Mouse (Mus musculus) midbrain, postnatal 0 days (tissue): ENCODE results near the gene Zc3h12b. TPM values are rescaled to one million over a fixed set of nuclear protein-coding genes. Genes with fewer than 3 reads are reported as not detected.

Experiments used
- ATAC-seq: fragments of 200-750 bp; cut with Nextera tagmentation; 2 replicates; pipeline ENCODE4 v1.8.0; 2017; ENCODE audit warnings: moderate number of reproducible peaks, mild to moderate bottlenecking, moderate TSS enrichment, moderate library complexity; ENCODE audit not compliant: low FRiP score
- DNase-seq: peaks from one replicate; pipeline ENCODE4 v3.0.0-alpha.2; 2015; ENCODE audit warnings: low spot score
- H3K27ac ChIP-seq: fragments of 300-500 bp; sonication (generic); 2 replicates; pipeline ENCODE4 v1.5.1; 2014; ENCODE audit warnings: low read depth, mild to moderate bottlenecking, low read length, mixed read lengths
- H3K27me3 ChIP-seq: fragments of 300-500 bp; sonication (generic); 2 replicates; pipeline ENCODE4 v1.6.1; 2014; ENCODE audit warnings: low read length, control low read depth, mixed read lengths; ENCODE audit not compliant: insufficient read depth
- H3K36me3 ChIP-seq: fragments of 300-500 bp; sonication (generic); 2 replicates; pipeline ENCODE4 v1.6.1; 2014; ENCODE audit warnings: low read length, control low read depth, mixed read lengths; ENCODE audit not compliant: insufficient read depth
- H3K4me1 ChIP-seq: fragments of 300-500 bp; sonication (generic); 2 replicates; pipeline ENCODE4 v1.6.1; 2014; ENCODE audit warnings: mild to moderate bottlenecking, control low read depth, antibody characterized with exemption, low read length, mixed read lengths; ENCODE audit not compliant: insufficient read depth
- H3K4me2 ChIP-seq: fragments of 300-500 bp; sonication (generic); 2 replicates; pipeline ENCODE4 v1.6.1; 2014; ENCODE audit warnings: low read depth, mild to moderate bottlenecking, low read length, mixed read lengths; ENCODE audit not compliant: poor library complexity, severe bottlenecking
- H3K4me3 ChIP-seq: fragments of 300-500 bp; sonication (generic); 2 replicates; pipeline ENCODE4 v1.5.1; 2014; ENCODE audit warnings: low read depth, mild to moderate bottlenecking, low read length, moderate library complexity
- H3K9ac ChIP-seq: fragments of 300-500 bp; sonication (generic); replicated peaks from 2 replicates; pipeline ENCODE4 v1.6.1; 2014; ENCODE audit warnings: mild to moderate bottlenecking, low read length, moderate library complexity, mixed read lengths; ENCODE audit not compliant: poor library complexity, severe bottlenecking
- H3K9me3 ChIP-seq: fragments of 300-500 bp; sonication (generic); 2 replicates; pipeline ENCODE4 v1.6.1; 2016; ENCODE audit warnings: low read length, control low read depth
- CTCF ChIP-seq: IDR thresholded peaks from 2 replicates; pipeline ENCODE4 v1.5.1; 2016; ENCODE audit warnings: antibody characterized with exemption, mild to moderate bottlenecking
- whole genome bisulfite sequencing: fragments of 180-500 bp; shearing (Covaris S2); extraction: QIAGEN DNeasy Blood & Tissue Kit; methylation state at CpG from one replicate; pipeline ENCODE4 v1.1.7; 2014; 5-methylcytosine and 5-hydroxymethylcytosine counted together
- polyA plus RNA-seq: library from polyadenylated mRNA; unstranded; fragments of >200 nt; fragmentation: Nextera tagmentation; extraction: Ambion mirVana; gene quantifications from 2 replicates; pipeline ENCODE4 v1.2.1, GENCODE M21; 2015
- total RNA-seq: library from RNA; depleted of rRNA; stranded (reverse); fragments of >200 nt; gene quantifications from 2 replicates; pipeline ENCODE4 v1.2.3, GENCODE M21; 2014

The Zc3h12b gene
- total and polyA plus RNA-seq, 2 experiments from 2014 or later: 4.0 to 12.7 TPM

DNA sequence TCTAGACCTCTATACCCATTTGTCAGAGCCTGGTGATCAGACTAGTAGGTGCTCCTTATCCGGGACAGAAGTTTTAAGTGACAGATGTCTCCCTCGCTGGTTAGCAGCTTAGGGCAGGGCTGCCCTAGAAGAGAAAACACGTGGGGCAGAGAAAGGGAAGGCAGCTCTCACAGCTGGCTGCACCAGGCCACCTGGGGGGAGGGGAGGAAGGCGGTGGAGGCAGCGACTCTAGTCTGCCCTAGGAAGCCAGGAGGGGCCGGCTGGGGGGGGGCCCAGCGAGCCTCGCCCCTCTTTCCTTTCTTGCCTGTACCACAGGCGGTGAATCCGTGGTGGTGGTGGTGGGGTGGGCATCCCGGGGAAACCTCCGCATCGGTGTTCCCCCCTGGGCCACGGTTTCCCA, 141.3 kb downstream of the Zc3h12b start:
- ATAC-seq (no peak), DNase-seq (no peak)
- H3K36me3 ChIP-seq: no peaks in the 10 kb centered on the region
- no peaks in the 10 kb centered on the region for H3K9me3 ChIP-seq
- H3K27me3 ChIP-seq: no peaks in the 10 kb centered on the region
- H3K4me2 ChIP-seq: no peak overlapping the region
- no peak overlapping the region for H3K27ac ChIP-seq
- H3K9ac ChIP-seq: no peak overlapping the region
- no peak overlapping the region for H3K4me3 ChIP-seq
- no peak for TF ChIP-seq CTCF
- H3K4me1 ChIP-seq: no peaks in the 10 kb centered on the region
- 60% methylated on average over 13 of the region's 14 CpGs for WGBS

DNA sequence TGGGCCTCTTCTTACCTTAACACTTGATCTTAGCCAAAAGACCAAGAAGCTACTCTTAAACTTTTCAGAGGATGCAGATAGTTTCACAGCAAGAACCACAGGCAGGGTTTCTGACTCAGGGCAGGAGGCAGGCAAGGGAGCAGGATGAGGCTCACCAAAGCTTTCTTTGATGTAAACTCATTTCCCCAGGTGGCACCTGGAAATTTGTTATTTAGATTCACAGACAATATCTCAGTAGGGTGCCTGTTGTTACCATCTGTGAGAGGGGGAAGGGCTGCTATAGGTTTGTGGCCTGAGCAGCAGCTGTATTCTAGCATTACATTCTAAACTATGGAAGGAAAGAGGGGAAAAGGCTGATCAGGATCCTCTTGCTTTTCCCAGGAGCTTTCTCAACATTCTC, 169.6 kb downstream of the Zc3h12b start:
- ATAC-seq: no peak

GRCm38 (mm10) chrX:95902716-95903115, 191.2 kb downstream of the Zc3h12b start:
- H3K4me3 ChIP-seq: no peak overlapping the region
- ATAC-seq: no peak
- no peak overlapping the region for H3K9ac ChIP-seq
- H3K9me3 ChIP-seq: no peaks in the 10 kb centered on the region
- WGBS: 85% methylated on average over 3 of the region's 3 CpGs
- no peaks in the 10 kb centered on the region for H3K4me1 ChIP-seq
- H3K36me3 ChIP-seq: no peaks in the 10 kb centered on the region
- no peak overlapping the region for H3K27ac ChIP-seq
- no peak for TF ChIP-seq CTCF
- DNase-seq: no peak
- no peaks in the 10 kb centered on the region for H3K27me3 ChIP-seq
- H3K4me2 ChIP-seq: no peak overlapping the region

More for the DNA sequence above, 169.6 kb downstream of the Zc3h12b start:
- Histone ChIP-seq H3K4me1 (no peaks in the 10 kb centered on the region), H3K9ac (no peak overlapping the region), H3K27ac (no peak overlapping the region), H3K36me3 (no peaks in the 10 kb centered on the region), H3K9me3 (no peaks in the 10 kb centered on the region), H3K4me2 (no peak overlapping the region), H3K4me3 (no peak overlapping the region), H3K27me3 (no peaks in the 10 kb centered on the region)
- DNase-seq: no peak
- TF ChIP-seq CTCF: no peak

GRCm38 (mm10) chrX:95935481-95935880, 224.0 kb downstream of the Zc3h12b start:
- DNase-seq (no peak), ATAC-seq (no peak)
- Histone ChIP-seq H3K4me1 (no peaks in the 10 kb centered on the region), H3K27ac (no peak overlapping the region), H3K4me2 (no peak overlapping the region), H3K9ac (no peak overlapping the region), H3K27me3 (no peaks in the 10 kb centered on the region), H3K36me3 (0 out of 2 replicates have a peak, but pooled peaks cover 4% of the 10 kb centered on the region), H3K9me3 (no peaks in the 10 kb centered on the region), H3K4me3 (no peak overlapping the region)
- WGBS: 90% methylated on average over 2 of the region's 2 CpGs
- no peak for TF ChIP-seq CTCF

DNA sequence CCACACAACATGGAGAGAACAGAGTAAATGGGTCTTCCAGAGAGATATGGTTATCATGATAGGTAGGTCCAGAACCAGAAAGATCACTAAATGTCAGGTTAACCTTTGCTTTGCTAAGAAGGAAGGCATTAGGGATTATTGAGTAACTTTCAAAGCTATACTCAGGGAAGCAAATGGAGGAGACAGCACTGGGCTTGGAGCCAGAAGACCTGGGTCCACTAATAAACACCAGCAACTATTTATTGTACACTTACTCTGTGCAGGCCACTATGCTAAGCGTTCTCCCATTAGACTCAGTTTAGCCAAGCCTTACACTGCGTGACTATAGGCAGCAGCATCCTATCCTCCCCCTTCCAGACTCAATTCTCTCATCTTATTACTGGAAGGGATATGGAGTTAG, 234.0 kb downstream of the Zc3h12b start:
- no peaks in the 10 kb centered on the region for H3K4me1 ChIP-seq
- no peaks in the 10 kb centered on the region for H3K27me3 ChIP-seq
- H3K9me3 ChIP-seq: no peaks in the 10 kb centered on the region
- H3K4me3 ChIP-seq: no peak overlapping the region
- TF ChIP-seq CTCF: no peak
- H3K27ac ChIP-seq: no peak overlapping the region
- ATAC-seq (no peak), DNase-seq (no peak)
- no peak overlapping the region for H3K4me2 ChIP-seq
- no peak overlapping the region for H3K9ac ChIP-seq
- WGBS: 92% methylated on average over 2 of the region's 2 CpGs
- peaks cover 2% of the 10 kb centered on the region; the same call in 1 of the 2 replicates for H3K36me3 ChIP-seq

GRCm38 (mm10) chrX:95948135-95948534, 236.7 kb downstream of the Zc3h12b start:
- Histone ChIP-seq H3K9ac (no peak overlapping the region), H3K4me3 (no peak overlapping the region), H3K27me3 (no peaks in the 10 kb centered on the region), H3K9me3 (no peaks in the 10 kb centered on the region), H3K36me3 (peaks cover 2% of the 10 kb centered on the region; the same call in 1 of the 2 replicates), H3K4me1 (no peaks in the 10 kb centered on the region), H3K27ac (no peak overlapping the region), H3K4me2 (no peak overlapping the region)
- ATAC-seq (no peak), DNase-seq (no peak)
- WGBS: 89% methylated on average over 4 of the region's 4 CpGs
- TF ChIP-seq CTCF: no peak
